In genomic region chr12:84249217-84249616, GRCm38 (mm10) we compare ENCODE assay signal across 9 mouse cellular contexts. TPM values are rescaled to one million over a fixed set of nuclear protein-coding genes. Genes with fewer than 3 reads are reported as not detected.
DNase-seq lines count a peak whose midpoint lies in the region; ATAC-seq and TF ChIP-seq lines count a peak whose summit lies in the region.
"Had no signal": no experiment of that assay in that cellular context is flagged by ENCODE, and none has a peak within 500 bp of the region (broad histone marks: within the 10 kb centered on the region; RNA-seq: fewer than 3 reads in every experiment).

No protein-coding gene starts in this region.

- no peak overlapping the region for H3K9ac ChIP-seq in hindbrain, embryonic 13.5 days
- H3K9ac ChIP-seq: neural tube, embryonic 13.5 days had no signal

- H3K36me3 ChIP-seq in hindbrain, embryonic 10.5 days, result no peaks in the 10 kb centered on the region
- H3K36me3 ChIP-seq in hindbrain, embryonic 13.5 days, result no peaks in the 10 kb centered on the region
- H3K36me3 ChIP-seq: neural tube, embryonic 13.5 days had no signal

- H3K27me3 ChIP-seq in hindbrain, embryonic 10.5 days (ENCODE audit: insufficient read depth, poor library complexity, severe bottlenecking), result no peaks in the 10 kb centered on the region
- 0 out of 2 replicates have a peak, but pooled peaks cover 2% of the 10 kb centered on the region for H3K27me3 ChIP-seq in hindbrain, embryonic 13.5 days
- H3K27me3 ChIP-seq: neural tube, embryonic 13.5 days had no signal

- intact Hi-C loops in left cerebral cortex, postnatal 36 days (cut with DNase I), result loop anchor here (2.0 kb wide), 1 partner anchor 86 kb away; no protein-coding TSS in a partner anchor

- H3K9me3 ChIP-seq in hindbrain, embryonic 10.5 days, result peaks cover 5% of the 10 kb centered on the region; the same call in 1 of the 2 replicates
- H3K9me3 ChIP-seq in hindbrain, embryonic 13.5 days, result no peaks in the 10 kb centered on the region
- H3K9me3 ChIP-seq: neural tube, embryonic 13.5 days had no signal

- no peaks in the 10 kb centered on the region for H3K4me1 ChIP-seq in hindbrain, embryonic 10.5 days (replicated peaks)
- no peaks in the 10 kb centered on the region for H3K4me1 ChIP-seq in hindbrain, embryonic 13.5 days (replicated peaks)
- peaks cover 6% of the 10 kb centered on the region for H3K4me1 ChIP-seq in bone marrow macrophage, adult 2 months (ENCODE audit: control insufficient read depth, insufficient read depth, low read length)
- H3K4me1 ChIP-seq in olfactory bulb, adult 2 months (ENCODE audit: control insufficient read depth, insufficient read depth, low read length), result no peaks in the 10 kb centered on the region
- H3K4me1 ChIP-seq: neural tube, embryonic 13.5 days had no signal

- H3K4me2 ChIP-seq in hindbrain, embryonic 13.5 days, result no peak overlapping the region
- H3K4me2 ChIP-seq: neural tube, embryonic 13.5 days had no signal

- DNase-seq in hindbrain, embryonic 10.5 days (ENCODE audit: low spot score), result peak; percentile 71
- DNase-seq in fibroblast of lung, adult 2 months (ENCODE audit: low read depth), result peak; percentile 49
- DNase-seq in induced T-regulatory cell, adult 2 months (ENCODE audit: low read depth), result peak; percentile 86
- DNase-seq in left cerebral cortex, postnatal 36 days (ENCODE audit: low spot score in 2 of 2), result peak; percentile 29 to 30
- peak; percentile 40 for DNase-seq in testis, postnatal 14 days (ENCODE audit: low spot score)

- no peak for ATAC-seq in hindbrain, embryonic 13.5 days (ENCODE audit: low FRiP score)

- TF ChIP-seq POLR2A in bone marrow macrophage, adult 2 months (IDR thresholded peaks at IDR 0.05; ENCODE audit: borderline replicate concordance, low read depth, low read length), result no peak
- TF ChIP-seq POLR2A in olfactory bulb, adult 2 months (IDR thresholded peaks at IDR 0.05; ENCODE audit: insufficient read depth, low read depth, low read length), result no peak

- WGBS in hindbrain, embryonic 10.5 days, result 4% methylated on average over 3 of the region's 3 CpGs
- 9% methylated on average over 3 of the region's 3 CpGs for WGBS in hindbrain, embryonic 13.5 days
- 14% methylated on average over 3 of the region's 3 CpGs for WGBS in olfactory bulb, adult 2 months

- no peak overlapping the region for H3K27ac ChIP-seq in hindbrain, embryonic 10.5 days
- no peak overlapping the region for H3K27ac ChIP-seq in hindbrain, embryonic 13.5 days
- no peak overlapping the region for H3K27ac ChIP-seq in bone marrow macrophage, adult 2 months (ENCODE audit: insufficient read depth, low read depth, low read length)
- no peak overlapping the region for H3K27ac ChIP-seq in olfactory bulb, adult 2 months (ENCODE audit: insufficient read depth, low read depth, low read length)
- H3K27ac ChIP-seq: neural tube, embryonic 13.5 days had no signal

- H3K4me3 ChIP-seq in hindbrain, embryonic 10.5 days, result no peak overlapping the region
- H3K4me3 ChIP-seq in hindbrain, embryonic 13.5 days, result no peak overlapping the region
- no peak overlapping the region for H3K4me3 ChIP-seq in bone marrow macrophage, adult 2 months (ENCODE audit: insufficient read depth, low read length)
- no peak overlapping the region for H3K4me3 ChIP-seq in olfactory bulb, adult 2 months (ENCODE audit: insufficient read depth, low read depth, low read length)
- H3K4me3 ChIP-seq: neural tube, embryonic 13.5 days had no signal

- peak; percentile 67; the same call in 1 of the 2 replicates for TF ChIP-seq CTCF in bone marrow macrophage, adult 2 months (IDR thresholded peaks at IDR 0.05; ENCODE audit: low read depth, low read length)
- peak; percentile 70 for TF ChIP-seq CTCF in olfactory bulb, adult 2 months (IDR thresholded peaks at IDR 0.05; ENCODE audit: insufficient read depth, low read depth, low read length)

RNA-seq across cellular contexts. Expression of gene Elmsan1, which starts 30.5 kb away (rescaled TPM):
- 6.5 and 8.2 TPM in 2 replicates for polyA plus RNA-seq in hindbrain, embryonic 10.5 days (2016; fragmentation: Nextera tagmentation; extraction: Ambion mirVana)
- 4.5 and 5.1 TPM in 2 replicates for polyA plus RNA-seq in hindbrain, embryonic 13.5 days (2015; fragmentation: Nextera tagmentation; extraction: Ambion mirVana)
- polyA plus RNA-seq in bone marrow macrophage, adult 2 months (2012; ENCODE audit: insufficient read depth, insufficient read length, missing spikeins), result 26.6 and 33.7 TPM in 2 replicates
- 10 to 100 TPM; 17.2 to 18.5 TPM for total RNA-seq in left cerebral cortex, postnatal 36 days (2021)
- polyA plus RNA-seq in olfactory bulb, adult 2 months (2012; ENCODE audit: insufficient read depth, insufficient read length, low replicate concordance, missing spikeins), result not detected in 2 replicates

RNA-seq across cellular contexts. Expression of gene Ptgr2, which starts 35.8 kb away (rescaled TPM):
- polyA plus RNA-seq in hindbrain, embryonic 10.5 days (2016; fragmentation: Nextera tagmentation; extraction: Ambion mirVana), result 16.4 and 18.8 TPM in 2 replicates
- 14.2 and 15.1 TPM in 2 replicates for polyA plus RNA-seq in hindbrain, embryonic 13.5 days (2015; fragmentation: Nextera tagmentation; extraction: Ambion mirVana)
- 46.7 and 50.7 TPM in 2 replicates for polyA plus RNA-seq in bone marrow macrophage, adult 2 months (2012; ENCODE audit: insufficient read depth, insufficient read length, missing spikeins)
- 10 to 100 TPM; 34.5 to 39.6 TPM for total RNA-seq in left cerebral cortex, postnatal 36 days (2021)
- polyA plus RNA-seq in olfactory bulb, adult 2 months (2012; ENCODE audit: insufficient read depth, insufficient read length, low replicate concordance, missing spikeins), result not detected in 2 replicates

Comparison
In these comparisons a context has a peak if more than half of its experiments do, and no peak if none do; other contexts are left out.
1. DNase-seq: peak in every context shown above with its lines; median percentile 86 in induced T-regulatory cell, adult 2 months; 71 in hindbrain, embryonic 10.5 days; 49 in fibroblast of lung, adult 2 months; 40 in testis, postnatal 14 days; 30 in left cerebral cortex, postnatal 36 days.